Mouse (Mus musculus) ES-E14 (cell line): ENCODE measurements around the gene Esr1.

Source experiments
- ZC3H11A ChIP-seq: IDR thresholded peaks from 2 replicates; pipeline ENCODE4 v1.6.1; 2012; ENCODE audit warnings: low read depth, mild to moderate bottlenecking, inconsistent platforms, low read length, borderline replicate concordance
- ZNF384 ChIP-seq: IDR thresholded peaks from 2 replicates; pipeline ENCODE4 v1.6.1; 2012; ENCODE audit warnings: low read depth, low read length, inconsistent platforms

GRCm38 (mm10) chr10:4798268-4798808 lies 186.9 kb downstream of the Esr1 start:
- TF ChIP-seq ZC3H11A (no peak), ZNF384 (no peak)
